In genomic region chr16:85900702-85901580, GRCm38 (mm10) we compare ENCODE assay signal across 8 mouse cellular contexts. TPM values are rescaled to one million over a fixed set of nuclear protein-coding genes. Genes with fewer than 3 reads are reported as not detected.
DNase-seq lines count a peak whose midpoint lies in the region; ATAC-seq and TF ChIP-seq lines count a peak whose summit lies in the region.

No protein-coding gene starts in this region.

- under 1% methylated on average over 51 of the region's 51 CpGs for WGBS in embryonic facial prominence, embryonic 11.5 days
- under 1% methylated on average over 51 of the region's 51 CpGs for WGBS in kidney, adult 2 months
- WGBS in liver, embryonic 14.5 days (ENCODE audit: insufficient replicate concordance) = 1% methylated on average over 51 of the region's 51 CpGs
- WGBS in neural tube, embryonic 12.5 days = under 1% methylated on average over 51 of the region's 51 CpGs

- peak overlapping the region; percentile 96 for H3K4me2 ChIP-seq in embryonic facial prominence, embryonic 11.5 days (ENCODE audit: low read depth, low read length)
- H3K4me2 ChIP-seq in liver, embryonic 14.5 days (ENCODE audit: low read depth) = peak overlapping the region; percentile 56
- peak overlapping the region; percentile 97 for H3K4me2 ChIP-seq in neural tube, embryonic 12.5 days (replicated peaks)

- H3K36me3 ChIP-seq in erythroblast, embryonic 14.5 days (ENCODE audit: control insufficient read depth) = no peaks in the 10 kb centered on the region
- no peaks in the 10 kb centered on the region for H3K36me3 ChIP-seq in embryonic facial prominence, embryonic 11.5 days (replicated peaks; ENCODE audit: control insufficient read depth, insufficient read depth, low read depth, low read length)
- H3K36me3 ChIP-seq in kidney, adult 2 months (ENCODE audit: control insufficient read depth, insufficient read depth, low read length) = no peaks in the 10 kb centered on the region
- no peaks in the 10 kb centered on the region for H3K36me3 ChIP-seq in liver, embryonic 14.5 days (replicated peaks; ENCODE audit: control insufficient read depth, insufficient read depth, low read depth)
- no peaks in the 10 kb centered on the region for H3K36me3 ChIP-seq in neural tube, embryonic 12.5 days

- H3K9ac ChIP-seq in embryonic facial prominence, embryonic 11.5 days (replicated peaks; ENCODE audit: low read length) = peak overlapping the region; percentile 68
- H3K9ac ChIP-seq in liver, embryonic 14.5 days (replicated peaks) = no peak overlapping the region
- H3K9ac ChIP-seq in neural tube, embryonic 12.5 days = peak overlapping the region; percentile 58

- no peak for TF ChIP-seq EP300 in liver, embryonic 14.5 days (IDR thresholded peaks at IDR 0.05; ENCODE audit: low read depth)

- TF ChIP-seq POLR2A in kidney, adult 2 months (IDR thresholded peaks at IDR 0.05; ENCODE audit: low read depth, low read length) = no peak

- no peak for ATAC-seq in erythroblast, adult 5-6 weeks (replicated peaks; ENCODE audit: low FRiP score, poor library complexity, severe bottlenecking)
- peak; percentile 50 for ATAC-seq in embryonic facial prominence, embryonic 11.5 days (replicated peaks; ENCODE audit: insufficient number of reproducible peaks, low FRiP score, low TSS enrichment, low read depth)
- ATAC-seq in liver, embryonic 14.5 days (ENCODE audit: insufficient read depth) = no peak
- ATAC-seq in neural tube, embryonic 12.5 days (ENCODE audit: low FRiP score, low read depth) = peak; percentile 68

- TF ChIP-seq CTCF in kidney, adult 2 months (conservative IDR thresholded peaks at IDR 0.05; ENCODE audit: insufficient read depth, insufficient read length, low read depth, low read length) = no peak
- no peak for TF ChIP-seq CTCF in liver, embryonic 14.5 days (IDR thresholded peaks at IDR 0.05; ENCODE audit: low read depth)

- H3K4me1 ChIP-seq in erythroblast, embryonic 14.5 days (ENCODE audit: control insufficient read depth) = no peaks in the 10 kb centered on the region
- no peaks in the 10 kb centered on the region for H3K4me1 ChIP-seq in embryonic facial prominence, embryonic 11.5 days (ENCODE audit: control insufficient read depth, insufficient read depth, low read length)
- H3K4me1 ChIP-seq in kidney, adult 2 months (ENCODE audit: control insufficient read depth, insufficient read depth, low read length) = no peaks in the 10 kb centered on the region
- H3K4me1 ChIP-seq in liver, embryonic 14.5 days (replicated peaks; ENCODE audit: control insufficient read depth in 2 of 2, insufficient read depth in 2 of 2, low read length in 1 of 2) = no peaks in the 10 kb centered on the region
- H3K4me1 ChIP-seq in neural tube, embryonic 12.5 days = peaks cover 16% of the 10 kb centered on the region

- H3K4me3 ChIP-seq in erythroblast, embryonic 14.5 days (replicated peaks) = peak overlapping the region; percentile 30
- H3K4me3 ChIP-seq in embryonic facial prominence, embryonic 11.5 days (ENCODE audit: low read depth, low read length) = peak overlapping the region; percentile 57
- H3K4me3 ChIP-seq in kidney, adult 2 months (ENCODE audit: insufficient read depth, low read depth, low read length) = peak overlapping the region; percentile 57
- peak overlapping the region; percentile 47 for H3K4me3 ChIP-seq in liver, embryonic 14.5 days (ENCODE audit: insufficient read depth in 1 of 2, low read depth in 2 of 2, low read length in 2 of 2)
- peak overlapping the region; percentile 57 for H3K4me3 ChIP-seq in neural tube, embryonic 12.5 days

- peak; percentile 58 for DNase-seq in embryonic facial prominence, embryonic 11.5 days (ENCODE audit: low spot score)
- DNase-seq in heart, adult 8-10 months (ENCODE audit: low spot score) = peak; percentile 56
- DNase-seq in kidney, adult 2 months = peak; percentile 56
- no peak for DNase-seq in liver, embryonic 14.5 days (ENCODE audit: low read depth in 3 of 3, low spot score in 3 of 3)
- DNase-seq in urinary bladder, postnatal 14 days (ENCODE audit: low spot score) = peak; percentile 50

- H3K27ac ChIP-seq in embryonic facial prominence, embryonic 11.5 days (replicated peaks; ENCODE audit: low read depth, low read length) = no peak overlapping the region
- H3K27ac ChIP-seq in kidney, adult 2 months (ENCODE audit: insufficient read depth, low read depth, low read length) = peak overlapping the region; percentile 47
- no peak overlapping the region for H3K27ac ChIP-seq in liver, embryonic 14.5 days
- no peak overlapping the region for H3K27ac ChIP-seq in neural tube, embryonic 12.5 days

- H3K9me3 ChIP-seq in erythroblast, embryonic 14.5 days (ENCODE audit: control insufficient read depth, low read length) = peaks cover 13% of the 10 kb centered on the region; the same call in 1 of the 2 replicates
- H3K9me3 ChIP-seq in embryonic facial prominence, embryonic 11.5 days (replicated peaks; ENCODE audit: control insufficient read depth, low read length) = no peaks in the 10 kb centered on the region
- H3K9me3 ChIP-seq in liver, embryonic 14.5 days (ENCODE audit: control insufficient read depth, low read length) = no peaks in the 10 kb centered on the region
- no peaks in the 10 kb centered on the region for H3K9me3 ChIP-seq in neural tube, embryonic 12.5 days

- peaks cover 39% of the 10 kb centered on the region for H3K27me3 ChIP-seq in erythroblast, embryonic 14.5 days (ENCODE audit: control insufficient read depth)
- peaks cover 10% of the 10 kb centered on the region for H3K27me3 ChIP-seq in embryonic facial prominence, embryonic 11.5 days (ENCODE audit: control insufficient read depth, insufficient read depth, low read length)
- no peaks in the 10 kb centered on the region for H3K27me3 ChIP-seq in kidney, adult 2 months (replicated peaks; ENCODE audit: control insufficient read depth, insufficient read depth, low read length)
- peaks cover 23% of the 10 kb centered on the region for H3K27me3 ChIP-seq in liver, embryonic 14.5 days (ENCODE audit: control insufficient read depth, insufficient read depth, low read length)
- peaks cover 6% of the 10 kb centered on the region for H3K27me3 ChIP-seq in neural tube, embryonic 12.5 days (replicated peaks)

RNA-seq across cellular contexts. Expression of gene Adamts5, which starts 0.7 kb away (rescaled TPM):
- polyA plus RNA-seq in erythroblast, embryonic 14.5 days (2012) = not detected in 2 replicates
- total RNA-seq in erythroblast, adult 5-6 weeks (2015; ENCODE audit: low replicate concordance) = not detected in 2 replicates
- not detected in 2 replicates for total RNA-seq in erythroblast, adult 5-6 weeks (2017; ENCODE audit: low replicate concordance)
- polyA plus RNA-seq in embryonic facial prominence, embryonic 11.5 days (2014; fragmentation: Nextera tagmentation; extraction: Ambion mirVana) = 1.6 and 1.7 TPM in 2 replicates
- 1 to 10 TPM; 5.6 to 7.9 (median 6.0) TPM for total RNA-seq in heart, adult 8-10 months (2022)
- polyA plus RNA-seq in kidney, adult 2 months (2012; rRNA removed) = 5.7 and 5.9 TPM in 2 replicates
- polyA plus RNA-seq in liver, embryonic 14.5 days (2012; rRNA removed) = 0.11 and 0.12 TPM in 2 replicates
- 0.25 and 0.39 TPM in 2 replicates for polyA plus RNA-seq in liver, embryonic 14.5 days (2014; fragmentation: Nextera tagmentation; extraction: Ambion mirVana)
- 3.1 and 3.4 TPM in 2 replicates for polyA plus RNA-seq in neural tube, embryonic 12.5 days (2016; fragmentation: Nextera tagmentation; extraction: Ambion mirVana)

Comparison
In these comparisons a context has a peak if more than half of its experiments do, and no peak if none do; other contexts are left out.
1. ATAC-seq: peak in embryonic facial prominence, embryonic 11.5 days (single experiment) and neural tube, embryonic 12.5 days (single experiment); none in erythroblast, adult 5-6 weeks (single experiment) and liver, embryonic 14.5 days (single experiment).
2. DNase-seq: peak in embryonic facial prominence, embryonic 11.5 days (single experiment), heart, adult 8-10 months (single experiment), kidney, adult 2 months (single experiment) and urinary bladder, postnatal 14 days (single experiment); none in liver, embryonic 14.5 days (0 of 3).
3. Peak in every context shown above with its lines, with median percentiles within 50 percentile points of each other: H3K4me3 ChIP-seq and H3K4me2 ChIP-seq.